Mouse (Mus musculus) lung, embryonic 14.5 days (tissue): ENCODE results near the gene Wdr47. TPM values are rescaled to one million over a fixed set of nuclear protein-coding genes. Genes with fewer than 3 reads are reported as not detected.

ENCODE experiments used
- ATAC-seq: fragments of 200-750 bp; cut with Nextera tagmentation; 2 replicates; pipeline ENCODE4 v1.8.0; 2017; ENCODE audit warnings: mild to moderate bottlenecking, moderate TSS enrichment, moderate library complexity; ENCODE audit not compliant: insufficient read depth
- DNase-seq: peaks from one replicate; pipeline ENCODE4 v3.0.0-alpha.2; 2015
- H3K27ac ChIP-seq: fragments of 300-500 bp; sonication (generic); 2 replicates; pipeline ENCODE4 v1.5.1; 2014; ENCODE audit warnings: low read depth, mild to moderate bottlenecking, moderate library complexity
- H3K27me3 ChIP-seq: fragments of 300-500 bp; sonication (generic); 2 replicates; pipeline ENCODE4 v1.6.1; 2014; ENCODE audit warnings: low read length, control low read depth; ENCODE audit not compliant: insufficient read depth
- H3K36me3 ChIP-seq: fragments of 300-500 bp; sonication (generic); 2 replicates; pipeline ENCODE4 v1.6.1; 2014; ENCODE audit warnings: control low read depth; ENCODE audit not compliant: insufficient read depth
- H3K4me1 ChIP-seq: fragments of 300-500 bp; sonication (generic); 2 replicates; pipeline ENCODE4 v1.6.1; 2014; ENCODE audit warnings: antibody characterized with exemption, control low read depth; ENCODE audit not compliant: insufficient read depth
- H3K4me2 ChIP-seq: fragments of 300-500 bp; sonication (generic); 2 replicates; pipeline ENCODE4 v1.6.1; 2014; ENCODE audit warnings: mild to moderate bottlenecking
- H3K4me3 ChIP-seq: fragments of 300-500 bp; sonication (generic); 2 replicates; pipeline ENCODE4 v1.5.1; 2014; ENCODE audit warnings: low read depth, low read length
- H3K9ac ChIP-seq: fragments of 300-500 bp; sonication (generic); 2 replicates; pipeline ENCODE4 v1.6.1; 2014
- H3K9me3 ChIP-seq: fragments of 300-500 bp; sonication (generic); 2 replicates; pipeline ENCODE4 v1.6.1; 2016; ENCODE audit warnings: low read depth, low read length, control low read depth
- CTCF ChIP-seq: IDR thresholded peaks from 2 replicates; pipeline ENCODE4 v1.5.1; 2016; ENCODE audit warnings: antibody characterized with exemption, low read depth
- WGBS: fragments of 180-500 bp; shearing (Covaris S2); extraction: QIAGEN DNeasy Blood & Tissue Kit; methylation state at CpG from one replicate; pipeline ENCODE4 v1.1.7; 2014; 5-methylcytosine and 5-hydroxymethylcytosine counted together
- polyA plus RNA-seq: library from polyadenylated mRNA; unstranded; fragments of >200 nt; fragmentation: Nextera tagmentation; extraction: Ambion mirVana; gene quantifications from 2 replicates; pipeline ENCODE4 v1.2.1, GENCODE M21; 2014

The Wdr47 gene
- 9.2 and 10.7 TPM in 2 replicates for polyA plus RNA-seq

- peak; percentile 100 for ATAC-seq
Observed at GRCm38 (mm10) chr3:108590786-108591529, at the start of gene Wdr47. Gene Wdr47 (plus strand): TSS chr3:108591279.

GRCm38 (mm10) chr3:108542299-108542698, 48.8 kb upstream of the Wdr47 start:
- Histone ChIP-seq H3K9ac (no peak overlapping the region), H3K27ac (no peak overlapping the region), H3K27me3 (no peaks in the 10 kb centered on the region), H3K4me3 (no peak overlapping the region), H3K4me1 (0 out of 2 replicates have a peak, but pooled peaks cover 6% of the 10 kb centered on the region), H3K9me3 (no peaks in the 10 kb centered on the region), H3K36me3 (no peaks in the 10 kb centered on the region), H3K4me2 (no peak overlapping the region)
- DNase-seq (no peak), ATAC-seq (no peak)
- TF ChIP-seq CTCF, result no peak
- WGBS, result 74% methylated on average over 11 of the region's 11 CpGs

More at GRCm38 (mm10) chr3:108590786-108591529, at the start of gene Wdr47:
- DNase-seq, result peak; percentile 97
- Histone ChIP-seq H3K27me3 (no peaks in the 10 kb centered on the region), H3K4me2 (peak within 1 kb of the TSS; percentile 97), H3K9me3 (no peaks in the 10 kb centered on the region), H3K27ac (peak within 1 kb of the TSS; percentile 40; the same call in 1 of the 2 replicates), H3K9ac (peak within 1 kb of the TSS; percentile 72), H3K4me1 (no peaks in the 10 kb centered on the region), H3K4me3 (peak within 1 kb of the TSS; percentile 92), H3K36me3 (no peaks in the 10 kb centered on the region)
- no peak for TF ChIP-seq CTCF
- WGBS, result 4% methylated on average over 44 of the region's 44 CpGs

- H3K9ac ChIP-seq, result peak overlapping the region; percentile 98
- H3K9me3 ChIP-seq, result no peaks in the 10 kb centered on the region
- peak; percentile 50 for DNase-seq
- under 1% methylated on average over 42 of the region's 42 CpGs for WGBS
- H3K4me2 ChIP-seq, result peak overlapping the region; percentile 79
- peaks cover 24% of the 10 kb centered on the region for H3K36me3 ChIP-seq
- H3K4me1 ChIP-seq, result no peaks in the 10 kb centered on the region
- H3K27me3 ChIP-seq, result no peaks in the 10 kb centered on the region
- peak overlapping the region; percentile 88 for H3K4me3 ChIP-seq
- TF ChIP-seq CTCF, result no peak
- H3K27ac ChIP-seq, result peak overlapping the region; percentile 83
- ATAC-seq, result peak; percentile 71
Observed at GRCm38 (mm10) chr3:108554111-108554561, 36.9 kb upstream of the Wdr47 start.

- Histone ChIP-seq H3K4me3 (peak overlapping the region; percentile 88), H3K27me3 (no peaks in the 10 kb centered on the region), H3K36me3 (peaks cover 28% of the 10 kb centered on the region), H3K4me1 (no peaks in the 10 kb centered on the region), H3K9ac (peak overlapping the region; percentile 98), H3K27ac (peak overlapping the region; percentile 83), H3K4me2 (peak overlapping the region; percentile 79), H3K9me3 (no peaks in the 10 kb centered on the region)
- DNase-seq (peak; percentile 98), ATAC-seq (peak; percentile 97)
- 16% methylated on average over 22 of the region's 22 CpGs for WGBS
- TF ChIP-seq CTCF, result peak; percentile 92
Observed at GRCm38 (mm10) chr3:108554587-108555312, 36.3 kb upstream of the Wdr47 start.

- DNase-seq (no peak), ATAC-seq (no peak)
- Histone ChIP-seq H3K4me1 (peaks cover 4% of the 10 kb centered on the region; the same call in 1 of the 2 replicates), H3K36me3 (peaks cover 35% of the 10 kb centered on the region), H3K4me3 (no peak overlapping the region), H3K9ac (no peak overlapping the region), H3K27me3 (no peaks in the 10 kb centered on the region), H3K4me2 (no peak overlapping the region), H3K27ac (no peak overlapping the region), H3K9me3 (no peaks in the 10 kb centered on the region)
- no peak for TF ChIP-seq CTCF
- 87% methylated on average over 4 of the region's 4 CpGs for WGBS
Observed at GRCm38 (mm10) chr3:108557888-108558287, 33.2 kb upstream of the Wdr47 start.

- peaks cover 28% of the 10 kb centered on the region for H3K36me3 ChIP-seq
- under 1% methylated on average over 45 of the region's 45 CpGs for WGBS
- H3K27ac ChIP-seq, result peak within 1 kb of the TSS; percentile 94
- peak within 1 kb of the TSS; percentile 79 for H3K9ac ChIP-seq
- H3K27me3 ChIP-seq, result no peaks in the 10 kb centered on the region
- ATAC-seq (peak; percentile 98), DNase-seq (peak; percentile 100)
- no peaks in the 10 kb centered on the region for H3K9me3 ChIP-seq
- peak within 1 kb of the TSS; percentile 95 for H3K4me2 ChIP-seq
- TF ChIP-seq CTCF, result no peak
- peak within 1 kb of the TSS; percentile 82 for H3K4me3 ChIP-seq
- peaks cover 5% of the 10 kb centered on the region; the same call in 1 of the 2 replicates for H3K4me1 ChIP-seq
Observed at GRCm38 (mm10) chr3:108562133-108562730, 28.8 kb upstream of the Wdr47 start, which contains the start of gene Tmem167b. Gene Tmem167b (minus strand): TSS chr3:108562466.
